Mouse (Mus musculus) hindbrain, embryonic 13.5 days (tissue): Measurements from ENCODE around the gene Polr3e. TPM values are rescaled to one million over a fixed set of nuclear protein-coding genes. Genes with fewer than 3 reads are reported as not detected.

Experiments
- ATAC-seq: fragments of 200-750 bp; cut with Nextera tagmentation; 2 replicates; pipeline ENCODE4 v1.8.0; 2017; ENCODE audit warnings: moderate TSS enrichment; ENCODE audit not compliant: low FRiP score
- H3K27ac ChIP-seq: fragments of 300-500 bp; sonication (generic); 2 replicates; pipeline ENCODE4 v1.5.1; 2015; ENCODE audit warnings: inconsistent platforms, mild to moderate bottlenecking, moderate library complexity
- H3K27me3 ChIP-seq: fragments of 300-500 bp; sonication (generic); 2 replicates; pipeline ENCODE4 v1.6.1; 2015; ENCODE audit warnings: mild to moderate bottlenecking, inconsistent platforms
- H3K36me3 ChIP-seq: fragments of 300-500 bp; sonication (generic); 2 replicates; pipeline ENCODE4 v1.6.1; 2015; ENCODE audit warnings: mild to moderate bottlenecking, inconsistent platforms
- H3K4me1 ChIP-seq: fragments of 300-500 bp; sonication (generic); replicated peaks from 2 replicates; pipeline ENCODE4 v1.6.1; 2015; ENCODE audit warnings: inconsistent platforms
- H3K4me2 ChIP-seq: fragments of 300-500 bp; sonication (generic); 2 replicates; pipeline ENCODE4 v1.6.1; 2015; ENCODE audit warnings: inconsistent platforms, mild to moderate bottlenecking, moderate library complexity
- H3K4me3 ChIP-seq: fragments of 300-500 bp; sonication (generic); 2 replicates; pipeline ENCODE4 v1.5.1; 2015; ENCODE audit warnings: mild to moderate bottlenecking, inconsistent platforms
- H3K9ac ChIP-seq: fragments of 300-500 bp; sonication (generic); 2 replicates; pipeline ENCODE4 v1.6.1; 2015; ENCODE audit warnings: mild to moderate bottlenecking, inconsistent platforms
- H3K9me3 ChIP-seq: fragments of 300-500 bp; sonication (generic); 2 replicates; pipeline ENCODE4 v1.6.1; 2016; ENCODE audit warnings: inconsistent platforms
- WGBS: fragments of 180-500 bp; shearing (Covaris S2); methylation state at CpG from one replicate; pipeline ENCODE4 v1.1.7; 2015; 5-methylcytosine and 5-hydroxymethylcytosine counted together
- polyA plus RNA-seq: library from polyadenylated mRNA; unstranded; fragments of >200 nt; fragmentation: Nextera tagmentation; extraction: Ambion mirVana; gene quantifications from 2 replicates; pipeline ENCODE4 v1.2.1, GENCODE M21; 2015

The Polr3e gene
- polyA plus RNA-seq, 1 experiment from 2014 or later: 23.1 TPM

- H3K4me1 ChIP-seq: peaks cover 35% of the 10 kb centered on the region
- 0 out of 2 replicates have a peak, but pooled peaks cover 2% of the 10 kb centered on the region for H3K27me3 ChIP-seq
- ATAC-seq: no peak
- H3K4me3 ChIP-seq: peak overlapping the region; percentile 95
- WGBS: 19% methylated on average over 7 of the region's 7 CpGs
- H3K4me2 ChIP-seq: peak overlapping the region; percentile 84
- no peaks in the 10 kb centered on the region for H3K36me3 ChIP-seq
- H3K9me3 ChIP-seq: no peaks in the 10 kb centered on the region
- peak overlapping the region; percentile 82 for H3K9ac ChIP-seq
- peak overlapping the region; percentile 84 for H3K27ac ChIP-seq
These were observed 65.4 kb downstream of the Polr3e start for GRCm38 (mm10) chr7:120982968-120983367.

DNA sequence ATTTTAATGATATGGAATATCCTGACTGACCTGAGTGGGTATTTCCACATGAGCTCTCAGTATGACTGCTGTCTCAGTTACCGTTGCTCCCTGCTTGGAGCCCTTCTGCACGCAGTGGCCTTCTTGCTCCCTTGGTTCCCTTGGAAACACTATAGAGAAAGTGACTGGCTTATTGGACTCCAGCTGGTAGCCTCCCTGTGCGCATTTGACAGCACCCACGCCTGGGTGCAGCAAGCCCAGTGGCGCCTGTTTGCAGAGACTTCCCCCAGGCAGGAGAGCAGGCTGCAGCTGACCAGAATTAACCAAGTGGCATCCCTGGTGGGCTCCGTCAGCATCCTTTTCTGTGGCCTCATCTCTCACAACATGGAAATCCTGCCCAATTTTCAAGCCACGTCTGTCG lies 73.6 kb downstream of the Polr3e start:
- H3K4me2 ChIP-seq: no peak overlapping the region
- 64% methylated on average over 8 of the region's 8 CpGs for WGBS
- H3K9ac ChIP-seq: no peak overlapping the region
- no peaks in the 10 kb centered on the region for H3K4me1 ChIP-seq
- H3K27ac ChIP-seq: no peak overlapping the region
- H3K4me3 ChIP-seq: no peak overlapping the region
- no peaks in the 10 kb centered on the region for H3K36me3 ChIP-seq
- no peaks in the 10 kb centered on the region for H3K27me3 ChIP-seq
- no peaks in the 10 kb centered on the region for H3K9me3 ChIP-seq
- no peak for ATAC-seq

Other genes with a start within 250 kb of the Polr3e start
- 0.54 and 0.57 TPM in 2 replicates for gene Pdzd9, start 247.4 kb upstream of the Polr3e start, polyA plus RNA-seq
- gene Mosmo, start 240.1 kb upstream of the Polr3e start, polyA plus RNA-seq: 12.9 and 13.4 TPM in 2 replicates
- gene Vwa3a, start 178.4 kb upstream of the Polr3e start, polyA plus RNA-seq: 0.91 and 1.9 TPM in 2 replicates
- gene Gm5737, start 105.4 kb upstream of the Polr3e start, polyA plus RNA-seq: not detected in 2 replicates
- gene Eef2k, start 74.9 kb upstream of the Polr3e start, polyA plus RNA-seq: 26.0 and 26.4 TPM in 2 replicates
- 14.6 and 16.1 TPM in 2 replicates for gene Cdr2, start 64.6 kb downstream of the Polr3e start, polyA plus RNA-seq
- 0.14 and 0.42 TPM in 2 replicates for gene Mfsd13b, start 64.8 kb downstream of the Polr3e start, polyA plus RNA-seq
- gene Mettl9, start 116.7 kb downstream of the Polr3e start, polyA plus RNA-seq: 202 and 207 TPM in 2 replicates
- gene Igsf6, start 156.8 kb downstream of the Polr3e start, polyA plus RNA-seq: 1.2 and 1.3 TPM in 2 replicates
- 0.25 and 0.53 TPM in 2 replicates for gene Otoa, start 163.9 kb downstream of the Polr3e start, polyA plus RNA-seq